Mouse (Mus musculus): ENCODE data around the gene Myo9b.
"Not testable (repeated sequence)": the region's sequence is repeated elsewhere in the genome, so short reads cannot be mapped to it uniquely, and the experiment has no call there.

Gene Myo9b

GRCm38 (mm10) chr8:71296784-71297183 is 24.3 kb downstream of the Myo9b start:
- DNase-seq (ENCODE audit: low read depth) = no peak

DNA sequence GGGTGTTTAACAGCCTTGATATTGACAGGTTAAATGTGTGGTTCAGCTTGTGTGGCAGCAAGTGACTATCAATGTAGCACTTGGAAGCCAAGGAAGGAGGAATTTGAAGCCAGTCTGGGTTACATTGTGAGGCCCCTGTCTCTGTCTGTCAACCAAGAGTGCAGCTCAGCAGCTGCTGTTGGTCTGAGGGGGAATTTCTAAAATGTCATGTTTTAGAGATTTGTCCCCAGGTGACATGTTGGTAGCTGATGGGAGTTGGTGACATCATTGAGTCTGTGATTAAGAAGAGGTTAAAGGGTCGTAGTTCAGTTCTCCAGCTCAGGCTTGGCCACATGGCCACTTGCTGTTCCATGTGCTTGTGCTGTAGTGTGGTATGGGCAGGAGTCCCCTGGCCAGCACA is 24.9 kb downstream of the Myo9b start:
- no peak for DNase-seq (ENCODE audit: low read depth)

GRCm38 (mm10) chr8:71299716-71300115 is 27.2 kb downstream of the Myo9b start:
- no peak for DNase-seq (ENCODE audit: low read depth)

- no peak for DNase-seq (ENCODE audit: low read depth)
These were observed 30.3 kb downstream of the Myo9b start for GRCm38 (mm10) chr8:71302788-71303187.

GRCm38 (mm10) chr8:71303632-71304031 is 31.1 kb downstream of the Myo9b start:
- DNase-seq (ENCODE audit: low read depth) = no peak

DNA sequence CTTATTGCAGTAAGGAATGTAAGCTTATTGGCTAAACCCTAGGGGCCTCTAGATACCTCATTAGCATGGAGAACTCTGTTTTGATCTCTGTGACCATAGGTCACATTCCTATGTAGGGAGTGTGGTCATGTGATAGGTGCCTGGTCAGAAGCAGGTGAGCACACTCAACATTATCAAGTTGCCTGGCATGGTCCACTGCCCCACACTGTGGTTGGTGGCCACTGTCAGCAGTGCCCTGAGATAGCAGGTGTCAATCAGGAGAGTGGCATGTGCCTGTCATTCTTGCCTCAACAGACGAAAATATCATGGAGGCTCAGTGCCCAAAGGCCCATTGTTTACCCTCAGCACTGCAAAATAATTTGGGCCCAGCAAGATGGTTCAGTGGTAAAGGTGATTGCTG is 33.5 kb downstream of the Myo9b start:
- DNase-seq (ENCODE audit: low read depth) = no peak

DNA sequence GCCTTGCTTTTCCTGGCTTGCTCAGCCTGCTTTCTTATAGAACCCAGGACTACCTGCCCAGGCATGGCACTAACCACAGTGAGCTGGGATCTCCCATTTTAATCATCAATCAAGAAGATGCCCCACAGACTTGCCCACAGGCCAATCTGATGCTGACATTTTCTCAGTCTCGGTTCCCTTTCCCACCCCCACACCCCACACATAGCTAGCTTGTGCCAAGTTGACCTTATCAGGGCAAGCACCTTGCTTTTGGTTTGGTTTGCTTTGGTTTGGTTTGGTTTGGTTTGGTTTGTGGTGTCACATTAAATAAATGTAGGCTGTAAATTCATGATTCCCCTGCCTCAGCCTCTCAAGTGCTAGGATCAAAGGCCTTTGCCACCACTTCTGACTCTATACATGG is 34.9 kb downstream of the Myo9b start:
- no peak for DNase-seq (ENCODE audit: low read depth)

- DNase-seq (ENCODE audit: low read depth) = no peak
These were observed 35.4 kb downstream of the Myo9b start for GRCm38 (mm10) chr8:71307913-71308312.

DNA sequence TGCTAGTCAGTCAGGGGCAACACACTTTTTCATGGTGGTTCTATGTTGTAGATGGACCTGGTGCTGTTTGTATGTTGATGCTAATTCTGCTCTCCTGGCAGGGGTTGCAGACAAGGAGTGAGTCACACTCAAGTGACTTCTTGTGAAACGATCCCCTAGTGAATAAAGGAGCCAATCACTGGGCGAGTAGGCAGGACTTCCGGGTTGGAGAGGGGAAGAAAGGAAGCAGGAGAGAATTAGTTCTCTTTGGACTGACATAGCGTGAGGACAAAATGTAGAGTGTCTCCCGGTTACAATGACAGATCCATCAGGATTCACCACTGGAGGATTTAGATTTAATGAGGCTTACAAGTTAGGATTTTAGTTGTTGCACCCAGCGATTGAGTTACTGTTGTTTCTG is 37.9 kb downstream of the Myo9b start:
- peak; percentile 70 for DNase-seq (ENCODE audit: low read depth)

GRCm38 (mm10) chr8:71312700-71313099 is 40.2 kb downstream of the Myo9b start:
- peak; percentile 63 for DNase-seq (ENCODE audit: low read depth)

DNA sequence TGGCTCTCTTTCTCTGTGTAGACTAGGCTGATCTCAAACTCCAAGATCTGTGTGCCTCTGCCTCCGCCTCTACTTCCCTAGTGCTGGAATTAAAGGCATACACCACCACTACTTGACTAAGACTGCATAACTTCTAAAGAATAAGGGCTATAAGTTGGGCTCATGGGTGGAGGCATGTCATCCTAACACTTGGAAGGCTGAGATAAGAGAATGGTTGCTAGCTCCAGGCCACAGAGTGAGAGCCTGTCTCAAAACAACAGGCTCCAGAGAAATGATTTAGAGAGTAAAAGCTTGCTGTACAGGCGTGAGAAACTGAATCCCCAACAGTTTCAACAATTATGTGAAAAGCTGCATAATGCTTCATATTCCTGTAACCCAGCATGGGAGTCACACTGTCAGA is 41.4 kb downstream of the Myo9b start:
- no peak for DNase-seq (ENCODE audit: low read depth)

GRCm38 (mm10) chr8:71315972-71316371 is 43.5 kb downstream of the Myo9b start:
- DNase-seq (ENCODE audit: low read depth) = no peak

DNA sequence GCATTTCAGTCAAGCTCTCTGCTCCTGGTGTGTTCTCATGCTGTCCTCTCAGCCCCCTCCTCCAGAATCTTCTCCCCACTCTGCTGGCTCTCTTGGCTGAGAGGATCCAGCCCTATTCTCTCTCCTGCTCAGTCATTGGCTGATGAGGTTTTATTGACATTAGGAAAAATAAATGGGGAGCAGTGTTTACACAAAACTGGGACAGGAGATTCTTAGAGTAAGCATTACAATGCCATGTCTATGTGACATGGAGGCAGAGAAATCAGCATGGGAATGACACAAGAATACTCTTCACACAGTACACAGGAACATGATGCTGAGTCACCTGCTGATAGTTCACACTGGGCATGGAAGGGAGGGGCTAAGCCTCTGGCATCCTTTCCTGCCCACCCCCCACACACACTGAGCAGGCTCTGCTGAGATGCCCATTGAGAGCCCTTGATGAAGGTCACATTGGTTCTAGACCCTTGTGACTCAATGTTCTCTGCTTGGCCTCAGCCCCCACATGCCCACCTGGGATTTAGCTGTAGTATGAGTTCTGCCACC is 44.0 kb downstream of the Myo9b start:
- no peak for DNase-seq (ENCODE audit: low read depth)

DNA sequence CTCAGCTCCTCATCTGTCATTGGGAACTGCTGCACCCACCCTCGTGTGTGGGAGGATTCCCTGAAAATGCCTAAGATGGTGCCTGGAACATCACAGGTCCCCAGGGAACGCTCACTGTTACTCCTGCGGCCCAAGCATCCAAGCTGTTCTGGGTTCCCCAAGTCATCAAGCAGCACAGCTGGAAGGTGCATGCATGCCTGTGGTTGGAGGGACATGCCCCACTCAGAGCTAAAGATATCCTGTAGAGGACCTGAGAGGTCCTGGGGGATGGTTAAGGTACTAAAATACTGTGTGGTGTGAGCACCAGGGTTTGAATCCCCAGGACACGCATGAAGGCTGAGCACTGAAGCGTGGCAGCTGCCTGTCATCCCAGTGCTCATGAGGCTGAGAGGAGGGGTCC is 46.1 kb downstream of the Myo9b start:
- DNase-seq (ENCODE audit: low read depth) = not testable (repeated sequence)

DNA sequence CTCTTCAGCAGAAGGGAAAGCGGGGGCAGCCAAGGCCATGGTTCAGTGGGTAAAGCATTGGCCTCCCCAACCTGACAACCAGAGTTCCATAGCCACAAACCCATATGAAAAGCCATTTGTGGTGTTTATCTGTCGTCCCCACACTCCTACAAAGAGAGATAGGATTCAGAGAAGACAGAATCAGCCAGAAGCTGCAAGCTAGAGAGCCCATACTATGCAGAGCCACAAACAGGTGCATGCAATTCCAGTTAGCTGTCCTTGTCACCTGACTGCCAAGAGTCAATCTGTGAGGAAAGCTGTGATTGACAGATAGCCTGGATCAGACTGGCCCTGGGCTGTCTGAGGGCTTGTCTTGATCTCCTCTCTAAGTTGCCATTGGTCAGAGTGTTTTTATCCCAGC is 47.2 kb downstream of the Myo9b start:
- DNase-seq (ENCODE audit: low read depth) = not testable (repeated sequence)

DNA sequence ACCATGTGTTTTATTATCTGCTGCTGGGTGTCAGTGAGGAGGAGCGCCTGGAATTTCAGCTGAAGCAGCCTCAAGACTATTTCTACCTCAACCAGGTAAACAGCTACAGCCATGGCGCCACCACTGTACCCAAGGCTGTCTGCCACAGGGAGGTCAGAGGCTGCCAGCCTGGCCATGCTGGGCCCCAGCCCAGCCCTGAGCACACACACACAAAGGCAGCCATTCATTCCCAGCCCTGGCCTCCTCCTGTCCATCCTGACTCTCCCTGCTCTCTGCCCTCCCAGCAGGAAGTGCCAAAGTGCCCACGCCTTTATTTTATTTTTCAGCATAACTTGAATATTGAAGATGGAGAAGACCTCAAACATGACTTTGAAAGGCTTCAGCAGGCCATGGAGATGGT is 50.4 kb downstream of the Myo9b start:
- DNase-seq (ENCODE audit: low read depth) = peak; percentile 49

- DNase-seq (ENCODE audit: low read depth) = no peak
These were observed 52.3 kb downstream of the Myo9b start for GRCm38 (mm10) chr8:71324848-71325247.

DNA sequence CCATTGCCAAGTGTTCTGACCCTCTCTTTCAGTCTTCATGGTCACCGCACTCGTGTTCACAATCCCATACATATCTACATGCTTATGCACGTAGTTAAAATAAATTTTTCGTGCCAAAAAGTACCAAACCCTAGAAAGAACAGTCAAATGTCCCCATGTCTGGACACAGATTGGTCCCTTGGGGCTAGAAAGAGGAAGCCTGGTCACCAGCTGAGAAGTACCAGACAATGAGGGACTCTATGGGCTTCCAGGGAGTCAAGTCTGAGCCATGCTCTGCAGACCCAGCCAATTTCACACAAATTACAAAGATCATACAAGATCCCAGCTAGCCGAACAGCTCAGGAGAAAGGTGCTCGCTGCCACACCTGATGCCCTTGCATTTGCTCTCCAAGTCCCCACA is 65.3 kb downstream of the Myo9b start:
- not testable (repeated sequence) for DNase-seq (ENCODE audit: low read depth)

DNA sequence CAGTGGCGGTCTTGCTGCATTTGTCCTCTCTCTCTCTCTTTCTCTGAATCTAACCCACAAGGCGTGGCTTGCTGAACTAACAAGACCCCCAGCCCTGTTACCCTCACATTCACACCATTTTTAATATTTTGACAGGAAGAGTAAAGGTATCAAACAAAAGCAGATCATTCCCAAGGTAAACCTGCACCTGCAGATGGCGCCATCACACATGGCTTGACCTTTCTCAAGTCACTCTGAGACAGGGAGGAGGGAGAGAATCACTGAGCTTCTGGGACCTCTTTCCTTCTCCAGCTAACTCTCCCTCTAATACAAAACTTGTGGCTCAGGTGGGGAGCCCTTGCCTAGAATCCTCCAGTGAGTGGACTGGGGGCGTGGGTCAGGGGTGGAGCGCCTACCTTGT is 68.1 kb downstream of the Myo9b start:
- DNase-seq (ENCODE audit: low read depth) = no peak

GRCm38 (mm10) chr8:71346581-71346980 is 74.1 kb downstream of the Myo9b start:
- DNase-seq (ENCODE audit: low read depth) = no peak

DNA sequence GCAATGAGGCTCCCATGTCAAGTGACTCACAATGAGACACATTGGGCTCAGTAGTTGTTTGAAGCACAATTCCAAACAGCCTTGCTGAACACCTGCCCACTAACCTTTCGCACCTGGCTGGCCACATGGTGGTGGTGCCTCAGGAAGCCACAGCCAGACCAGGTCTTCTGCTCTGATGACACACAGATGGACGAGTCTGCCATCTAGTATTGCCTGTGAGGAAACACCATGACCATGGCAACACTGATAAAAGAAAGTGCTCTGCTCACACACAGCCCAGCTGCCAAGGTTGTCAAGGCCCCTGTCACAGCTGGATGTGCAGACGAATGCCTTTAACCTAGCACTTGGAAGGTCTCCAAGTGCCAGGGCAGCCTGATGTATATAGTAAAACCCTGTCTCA is 78.6 kb downstream of the Myo9b start:
- DNase-seq (ENCODE audit: low read depth) = no peak

GRCm38 (mm10) chr8:71351520-71351919 is 79.0 kb downstream of the Myo9b start:
- no peak for DNase-seq (ENCODE audit: low read depth)

DNA sequence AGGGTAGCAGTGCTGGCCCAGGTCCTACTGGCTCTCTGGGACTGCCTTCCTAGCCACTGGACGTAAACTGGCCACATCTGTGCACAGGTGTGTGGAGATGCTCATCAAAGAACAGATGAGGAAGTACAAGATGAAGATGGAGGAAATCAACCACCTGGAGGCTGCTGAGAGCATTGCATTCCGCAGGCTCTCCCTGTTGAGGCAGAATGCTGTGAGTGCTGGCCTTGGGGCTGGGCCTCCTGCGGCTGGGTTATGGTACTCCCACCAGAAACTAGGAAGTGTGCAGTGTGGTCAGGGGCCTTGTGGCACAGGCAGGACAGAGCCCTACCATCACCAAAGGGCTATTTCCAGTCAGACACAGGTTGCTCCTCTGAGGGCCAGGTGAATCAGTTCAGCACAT is 85.5 kb downstream of the Myo9b start:
- DNase-seq (ENCODE audit: low read depth) = no peak

- peak; percentile 85 for DNase-seq (ENCODE audit: low read depth)
These were observed 94.4 kb downstream of the Myo9b start, which contains the start of gene Use1 for GRCm38 (mm10) chr8:71366771-71367528. Gene Use1, plus strand, starts transcription at chr8:71366848.
